Mouse (Mus musculus) embryonic facial prominence, embryonic 12.5 days (tissue): ENCODE results near the gene Prom2. TPM values are rescaled to one million over a fixed set of nuclear protein-coding genes. Genes with fewer than 3 reads are reported as not detected.

Experiments used
- ATAC-seq: fragments of 200-750 bp; cut with Nextera tagmentation; 2 replicates; pipeline ENCODE4 v1.8.0; 2017; ENCODE audit not compliant: insufficient number of reproducible peaks, insufficient read depth, low FRiP score, low TSS enrichment
- H3K27ac ChIP-seq: fragments of 300-500 bp; sonication (generic); 2 replicates; pipeline ENCODE4 v1.5.1; 2016; ENCODE audit warnings: mild to moderate bottlenecking
- H3K27me3 ChIP-seq: fragments of 300-500 bp; sonication (generic); 2 replicates; pipeline ENCODE4 v1.6.1; 2016; ENCODE audit warnings: mild to moderate bottlenecking, moderate library complexity
- H3K36me3 ChIP-seq: fragments of 300-500 bp; sonication (generic); 2 replicates; pipeline ENCODE4 v1.6.1; 2016; ENCODE audit warnings: mild to moderate bottlenecking
- H3K4me1 ChIP-seq: fragments of 300-500 bp; sonication (generic); 2 replicates; pipeline ENCODE4 v1.6.1; 2016
- H3K4me2 ChIP-seq: fragments of 300-500 bp; sonication (generic); replicated peaks from 2 replicates; pipeline ENCODE4 v1.6.1; 2016; ENCODE audit warnings: mild to moderate bottlenecking, moderate library complexity
- H3K4me3 ChIP-seq: fragments of 300-500 bp; sonication (generic); 2 replicates; pipeline ENCODE4 v1.5.1; 2016; ENCODE audit warnings: mild to moderate bottlenecking
- H3K9ac ChIP-seq: fragments of 300-500 bp; sonication (generic); 2 replicates; pipeline ENCODE4 v1.6.1; 2016; ENCODE audit warnings: mild to moderate bottlenecking, moderate library complexity
- H3K9me3 ChIP-seq: fragments of 300-500 bp; sonication (generic); 2 replicates; pipeline ENCODE4 v1.6.1; 2016; ENCODE audit warnings: mild to moderate bottlenecking, moderate library complexity
- WGBS: fragments of 180-500 bp; shearing (Covaris S2); methylation state at CpG from one replicate; pipeline ENCODE4 v1.1.7; 2016; 5-methylcytosine and 5-hydroxymethylcytosine counted together
- polyA plus RNA-seq: library from polyadenylated mRNA; unstranded; fragments of >200 nt; fragmentation: Nextera tagmentation; extraction: Ambion mirVana; gene quantifications from 2 replicates; pipeline ENCODE4 v1.2.1, GENCODE M21; 2016

Prom2 gene
- polyA plus RNA-seq, 1 experiment from 2014 or later, result 1.8 TPM

GRCm38 (mm10) chr2:127549711-127550110 is 8.4 kb upstream of the Prom2 start:
- no peak overlapping the region for H3K27ac ChIP-seq
- no peak overlapping the region for H3K4me3 ChIP-seq
- no peaks in the 10 kb centered on the region for H3K9me3 ChIP-seq
- no peaks in the 10 kb centered on the region for H3K36me3 ChIP-seq
- H3K4me2 ChIP-seq, result no peak overlapping the region
- H3K27me3 ChIP-seq, result no peaks in the 10 kb centered on the region
- no peak for ATAC-seq
- H3K4me1 ChIP-seq, result no peaks in the 10 kb centered on the region
- H3K9ac ChIP-seq, result no peak overlapping the region

- Histone ChIP-seq H3K9me3 (no peaks in the 10 kb centered on the region), H3K36me3 (no peaks in the 10 kb centered on the region), H3K27me3 (peaks cover 2% of the 10 kb centered on the region; the same call in 1 of the 2 replicates), H3K4me3 (no peak overlapping the region), H3K27ac (no peak overlapping the region), H3K4me1 (no peaks in the 10 kb centered on the region), H3K9ac (no peak overlapping the region), H3K4me2 (no peak overlapping the region)
- WGBS, result 74% methylated on average over 5 of the region's 5 CpGs
- ATAC-seq, result no peak
Measured at GRCm38 (mm10) chr2:127548342-127549074, 7.2 kb upstream of the Prom2 start.

- Histone ChIP-seq H3K27ac (no peak overlapping the region), H3K9me3 (no peaks in the 10 kb centered on the region), H3K4me2 (no peak overlapping the region), H3K27me3 (peaks cover 67% of the 10 kb centered on the region), H3K9ac (no peak overlapping the region), H3K4me1 (no peaks in the 10 kb centered on the region), H3K36me3 (no peaks in the 10 kb centered on the region), H3K4me3 (no peak overlapping the region)
- 77% methylated on average over 2 of the region's 2 CpGs for WGBS
- ATAC-seq, result no peak
Measured at GRCm38 (mm10) chr2:127541697-127542096, 430 bp upstream of the Prom2 start.

GRCm38 (mm10) chr2:127539494-127539893 is 1.8 kb downstream of the Prom2 start:
- ATAC-seq, result no peak
- Histone ChIP-seq H3K9ac (no peak overlapping the region), H3K4me3 (no peak overlapping the region), H3K36me3 (no peaks in the 10 kb centered on the region), H3K9me3 (no peaks in the 10 kb centered on the region), H3K4me2 (no peak overlapping the region), H3K4me1 (no peaks in the 10 kb centered on the region), H3K27ac (no peak overlapping the region), H3K27me3 (peaks cover 69% of the 10 kb centered on the region)
- 19% methylated on average over 4 of the region's 4 CpGs for WGBS

GRCm38 (mm10) chr2:127537548-127537947 is 3.7 kb downstream of the Prom2 start:
- Histone ChIP-seq H3K4me3 (no peak overlapping the region), H3K4me1 (no peaks in the 10 kb centered on the region), H3K9ac (no peak overlapping the region), H3K4me2 (no peak overlapping the region), H3K27me3 (peaks cover 58% of the 10 kb centered on the region), H3K36me3 (no peaks in the 10 kb centered on the region), H3K27ac (no peak overlapping the region), H3K9me3 (no peaks in the 10 kb centered on the region)
- 61% methylated on average over 3 of the region's 3 CpGs for WGBS
- ATAC-seq, result no peak

- WGBS, result 71% methylated on average over 9 of the region's 9 CpGs
- no peak for ATAC-seq
- no peaks in the 10 kb centered on the region for H3K36me3 ChIP-seq
- H3K4me1 ChIP-seq, result no peaks in the 10 kb centered on the region
- no peak overlapping the region for H3K27ac ChIP-seq
- H3K4me2 ChIP-seq, result no peak overlapping the region
- H3K4me3 ChIP-seq, result no peak overlapping the region
- peaks cover 36% of the 10 kb centered on the region for H3K27me3 ChIP-seq
- no peak overlapping the region for H3K9ac ChIP-seq
- no peaks in the 10 kb centered on the region for H3K9me3 ChIP-seq
Measured at GRCm38 (mm10) chr2:127535363-127535762, 5.9 kb downstream of the Prom2 start.

- no peaks in the 10 kb centered on the region for H3K4me1 ChIP-seq
- H3K27me3 ChIP-seq, result 0 out of 2 replicates have a peak, but pooled peaks cover 6% of the 10 kb centered on the region
- no peaks in the 10 kb centered on the region for H3K36me3 ChIP-seq
- no peak for ATAC-seq
- no peak overlapping the region for H3K4me3 ChIP-seq
- no peak overlapping the region for H3K27ac ChIP-seq
- H3K9me3 ChIP-seq, result no peaks in the 10 kb centered on the region
- H3K4me2 ChIP-seq, result no peak overlapping the region
- no peak overlapping the region for H3K9ac ChIP-seq
- 12% methylated on average over 9 of the region's 9 CpGs for WGBS
Measured at GRCm38 (mm10) chr2:127532379-127532778, 8.9 kb downstream of the Prom2 start.

GRCm38 (mm10) chr2:127531592-127531991 is 9.7 kb downstream of the Prom2 start:
- Histone ChIP-seq H3K27me3 (0 out of 2 replicates have a peak, but pooled peaks cover under 1% of the 10 kb centered on the region), H3K9me3 (no peaks in the 10 kb centered on the region), H3K4me3 (no peak overlapping the region), H3K27ac (no peak overlapping the region), H3K4me2 (no peak overlapping the region), H3K4me1 (no peaks in the 10 kb centered on the region), H3K9ac (no peak overlapping the region), H3K36me3 (no peaks in the 10 kb centered on the region)
- no peak for ATAC-seq
- 94% methylated on average over 2 of the region's 2 CpGs for WGBS

- Histone ChIP-seq H3K27me3 (no peaks in the 10 kb centered on the region), H3K4me2 (no peak overlapping the region), H3K36me3 (no peaks in the 10 kb centered on the region), H3K4me3 (no peak overlapping the region), H3K9ac (no peak overlapping the region), H3K27ac (no peak overlapping the region), H3K9me3 (no peaks in the 10 kb centered on the region), H3K4me1 (no peaks in the 10 kb centered on the region)
- 72% methylated on average over 3 of the region's 3 CpGs for WGBS
- no peak for ATAC-seq
Measured at GRCm38 (mm10) chr2:127530418-127530817, 10.8 kb downstream of the Prom2 start.

GRCm38 (mm10) chr2:127525004-127525775 is 16.1 kb downstream of the Prom2 start:
- no peaks in the 10 kb centered on the region for H3K9me3 ChIP-seq
- no peak overlapping the region for H3K9ac ChIP-seq
- no peak overlapping the region for H3K4me2 ChIP-seq
- no peak for ATAC-seq
- no peak overlapping the region for H3K27ac ChIP-seq
- H3K4me1 ChIP-seq, result peaks cover 15% of the 10 kb centered on the region; the same call in 1 of the 2 replicates
- no peaks in the 10 kb centered on the region for H3K36me3 ChIP-seq
- no peak overlapping the region for H3K4me3 ChIP-seq
- no peaks in the 10 kb centered on the region for H3K27me3 ChIP-seq
- 88% methylated on average over 3 of the region's 3 CpGs for WGBS

- no peak overlapping the region for H3K27ac ChIP-seq
- no peaks in the 10 kb centered on the region for H3K36me3 ChIP-seq
- H3K4me2 ChIP-seq, result no peak overlapping the region
- H3K9me3 ChIP-seq, result no peaks in the 10 kb centered on the region
- peaks cover 15% of the 10 kb centered on the region; the same call in 1 of the 2 replicates for H3K4me1 ChIP-seq
- WGBS, result 61% methylated on average over 7 of the region's 7 CpGs
- H3K9ac ChIP-seq, result no peak overlapping the region
- H3K27me3 ChIP-seq, result no peaks in the 10 kb centered on the region
- no peak for ATAC-seq
- H3K4me3 ChIP-seq, result no peak overlapping the region
Measured at GRCm38 (mm10) chr2:127523950-127524729, 17.1 kb downstream of the Prom2 start.
